Mouse (Mus musculus) megakaryocyte, embryonic 14.5 days (primary cell): ENCODE data around the gene Vangl2.

ENCODE experiments used
- FLI1 ChIP-seq: IDR thresholded peaks from 2 replicates; pipeline ENCODE4 v1.6.1; 2012; ENCODE audit warnings: low read length, inconsistent platforms, mixed read lengths
- GATA1 ChIP-seq: IDR thresholded peaks from 3 replicates; pipeline ENCODE4 v1.6.1; 2012; ENCODE audit warnings: mixed read lengths, low read length, inconsistent platforms, borderline replicate concordance

DNA sequence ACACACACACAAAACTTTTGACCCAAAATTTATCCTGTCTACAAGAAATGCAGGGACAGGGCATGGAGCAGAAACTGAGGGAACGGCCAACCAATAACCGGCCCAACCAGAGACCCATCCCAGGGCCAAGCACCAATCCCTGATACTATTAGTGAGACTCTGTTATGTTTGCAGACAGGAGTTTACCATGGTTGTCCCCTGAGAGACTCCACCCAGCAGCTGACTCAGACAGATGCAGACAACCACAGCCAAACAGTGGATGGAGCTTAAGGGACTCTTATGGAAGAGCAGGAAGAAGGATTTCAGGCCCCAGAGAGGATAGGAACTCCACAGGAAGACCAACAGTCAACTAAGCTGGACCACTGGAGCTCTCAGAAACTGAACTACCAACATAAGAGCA, 1.7 kb upstream of the Vangl2 start:
- TF ChIP-seq GATA1: no peak
- no peak for TF ChIP-seq FLI1
